In the genomic region with DNA sequence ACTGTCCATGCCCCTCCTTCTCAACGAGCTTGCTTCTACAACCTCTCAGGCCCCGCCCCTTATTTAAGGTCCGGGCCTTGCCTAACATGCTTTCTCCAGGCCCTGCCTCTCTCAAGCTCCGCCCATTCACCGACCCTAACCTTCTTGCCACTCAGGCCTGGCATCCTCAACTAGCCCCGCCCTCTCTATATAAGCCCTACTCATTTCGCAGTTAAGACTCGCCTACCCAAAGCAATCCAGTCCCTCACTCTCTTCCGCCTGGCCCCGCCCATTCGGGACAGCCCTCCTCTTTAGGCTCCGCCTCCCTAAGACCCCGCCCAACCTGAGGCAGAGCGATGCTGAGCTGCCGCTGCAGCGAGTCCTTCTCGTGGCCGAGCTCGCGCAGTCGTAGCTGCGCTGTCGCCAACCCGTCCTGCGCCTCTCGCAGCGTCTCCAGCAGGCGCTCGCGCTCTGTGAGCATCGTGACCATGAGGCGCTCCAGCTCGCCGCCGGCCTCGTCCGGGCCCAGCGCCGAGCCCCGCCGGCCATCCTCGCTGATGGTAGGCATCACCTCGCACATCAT, we compare ENCODE assay signal across 8 mouse cellular contexts. TPM values are rescaled to one million over a fixed set of nuclear protein-coding genes. Genes with fewer than 3 reads are reported as not detected.
A peak's percentile ranks its signal among the peaks of the same experiment; 100 is the strongest.
DNase-seq lines count a peak whose midpoint lies in the region; ATAC-seq and TF ChIP-seq lines count a peak whose summit lies in the region.

No protein-coding gene starts in this region.

- peak overlapping the region; percentile 71 for H3K9ac ChIP-seq in forebrain, embryonic 16.5 days (replicated peaks; ENCODE audit: low read depth, low read length)
- H3K9ac ChIP-seq in hindbrain, embryonic 13.5 days = peak overlapping the region; percentile 78

- peak; percentile 66 for ATAC-seq in cerebellum, adult (ENCODE audit: insufficient number of reproducible peaks, low FRiP score, low TSS enrichment)
- peak; percentile 87 for ATAC-seq in forebrain, embryonic 16.5 days
- ATAC-seq in hindbrain, embryonic 13.5 days (ENCODE audit: low FRiP score) = peak; percentile 88

- peak overlapping the region; percentile 88 for H3K4me3 ChIP-seq in E14TG2a.4 (replicated peaks; ENCODE audit: low read length)
- H3K4me3 ChIP-seq in forebrain, embryonic 16.5 days (replicated peaks; ENCODE audit: low read length) = peak overlapping the region; percentile 55
- peak overlapping the region; percentile 45 for H3K4me3 ChIP-seq in hindbrain, embryonic 13.5 days

- H3K36me3 ChIP-seq in E14TG2a.4 (ENCODE audit: insufficient read depth, low read length) = peaks cover 5% of the 10 kb centered on the region
- H3K36me3 ChIP-seq in forebrain, embryonic 16.5 days (ENCODE audit: control insufficient read depth, insufficient read depth) = 0 out of 2 replicates have a peak, but pooled peaks cover 8% of the 10 kb centered on the region
- peaks cover 34% of the 10 kb centered on the region for H3K36me3 ChIP-seq in hindbrain, embryonic 13.5 days

- H3K4me1 ChIP-seq in E14TG2a.4 (replicated peaks; ENCODE audit: low read depth, low read length) = peaks cover 61% of the 10 kb centered on the region
- H3K4me1 ChIP-seq in forebrain, embryonic 16.5 days (replicated peaks; ENCODE audit: control insufficient read depth, insufficient read depth, low read length) = peaks cover 26% of the 10 kb centered on the region
- H3K4me1 ChIP-seq in hindbrain, embryonic 13.5 days (replicated peaks) = peaks cover 41% of the 10 kb centered on the region

- 1% methylated on average over 43 of the region's 43 CpGs for WGBS in forebrain, embryonic 16.5 days
- under 1% methylated on average over 43 of the region's 43 CpGs for WGBS in hindbrain, embryonic 13.5 days

- no peaks in the 10 kb centered on the region for H3K9me3 ChIP-seq in E14TG2a.4 (ENCODE audit: low read length)
- H3K9me3 ChIP-seq in forebrain, embryonic 16.5 days (ENCODE audit: control insufficient read depth, low read length) = no peaks in the 10 kb centered on the region
- H3K9me3 ChIP-seq in hindbrain, embryonic 13.5 days = no peaks in the 10 kb centered on the region

- peak; percentile 69 to 74 for DNase-seq in layer of hippocampus, postnatal 25 days (ENCODE audit: extremely low spot score in 1 of 2, low spot score in 1 of 2)
- peak; percentile 89 for DNase-seq in lung, postnatal 10 days
- peak; percentile 54 for DNase-seq in ovary, postnatal 14 days (ENCODE audit: low spot score)
- peak; percentile 75 for DNase-seq in thymus, postnatal 14 days

- peak overlapping the region; percentile 82 for H3K4me2 ChIP-seq in forebrain, embryonic 16.5 days (ENCODE audit: low read length)
- H3K4me2 ChIP-seq in hindbrain, embryonic 13.5 days = peak overlapping the region; percentile 84

- peak overlapping the region; percentile 43 for H3K27ac ChIP-seq in forebrain, embryonic 16.5 days (ENCODE audit: low read length)
- H3K27ac ChIP-seq in hindbrain, embryonic 13.5 days = peak overlapping the region; percentile 81

- no peak for TF ChIP-seq CTCF in E14TG2a.4 (conservative IDR thresholded peaks at IDR 0.05; ENCODE audit: low read length)

- H3K27me3 ChIP-seq in E14TG2a.4 (ENCODE audit: insufficient read depth, low read length) = peaks cover 29% of the 10 kb centered on the region
- H3K27me3 ChIP-seq in forebrain, embryonic 16.5 days (replicated peaks; ENCODE audit: control insufficient read depth, insufficient read depth, low read length) = 0 out of 2 replicates have a peak, but pooled peaks cover 3% of the 10 kb centered on the region
- peaks cover 41% of the 10 kb centered on the region for H3K27me3 ChIP-seq in hindbrain, embryonic 13.5 days

RNA-seq across cellular contexts. Expression of gene Ppfia3, which starts 5.5 kb away (rescaled TPM):
- 16.1 and 19.7 TPM in 2 replicates for polyA plus RNA-seq in forebrain, embryonic 16.5 days (2015; fragmentation: Nextera tagmentation; extraction: Ambion mirVana)
- 19.9 and 20.7 TPM in 2 replicates for polyA plus RNA-seq in hindbrain, embryonic 13.5 days (2015; fragmentation: Nextera tagmentation; extraction: Ambion mirVana)
- 100 to 1,000 TPM; 129 to 134 TPM for total RNA-seq in layer of hippocampus, postnatal 25 days (2021)

RNA-seq across cellular contexts. Expression of gene Lin7b, which starts 9.1 kb away (rescaled TPM):
- polyA plus RNA-seq in forebrain, embryonic 16.5 days (2015; fragmentation: Nextera tagmentation; extraction: Ambion mirVana) = 6.1 and 18.5 TPM in 2 replicates
- 12.5 and 13.4 TPM in 2 replicates for polyA plus RNA-seq in hindbrain, embryonic 13.5 days (2015; fragmentation: Nextera tagmentation; extraction: Ambion mirVana)
- 100 to 1,000 TPM; 151 to 155 TPM for total RNA-seq in layer of hippocampus, postnatal 25 days (2021)

RNA-seq across cellular contexts. Expression of gene Hrc, which starts 26.2 kb away (rescaled TPM):
- polyA plus RNA-seq in forebrain, embryonic 16.5 days (2015; fragmentation: Nextera tagmentation; extraction: Ambion mirVana) = 0.60 TPM in 1 of 2 replicates, not detected in the other
- polyA plus RNA-seq in hindbrain, embryonic 13.5 days (2015; fragmentation: Nextera tagmentation; extraction: Ambion mirVana) = 0.31 TPM in 2 replicates
- under 1 TPM in 1 of 2 experiments, not detected in 1; 0.17 TPM for total RNA-seq in layer of hippocampus, postnatal 25 days (2021)

RNA-seq across cellular contexts. Expression of gene Trpm4, which starts 27.7 kb away (rescaled TPM):
- polyA plus RNA-seq in forebrain, embryonic 16.5 days (2015; fragmentation: Nextera tagmentation; extraction: Ambion mirVana) = 8.2 and 10.1 TPM in 2 replicates
- polyA plus RNA-seq in hindbrain, embryonic 13.5 days (2015; fragmentation: Nextera tagmentation; extraction: Ambion mirVana) = 7.3 and 8.9 TPM in 2 replicates
- 10 to 100 TPM; 14.1 to 18.5 TPM for total RNA-seq in layer of hippocampus, postnatal 25 days (2021)

RNA-seq across cellular contexts. Expression of gene Snrnp70, which starts 34.2 kb away (rescaled TPM):
- 206 and 215 TPM in 2 replicates for polyA plus RNA-seq in forebrain, embryonic 16.5 days (2015; fragmentation: Nextera tagmentation; extraction: Ambion mirVana)
- 205 and 215 TPM in 2 replicates for polyA plus RNA-seq in hindbrain, embryonic 13.5 days (2015; fragmentation: Nextera tagmentation; extraction: Ambion mirVana)
- total RNA-seq in layer of hippocampus, postnatal 25 days (2021) = 100 to 1,000 TPM; 288 to 443 TPM

Comparison
In these comparisons a context has a peak if more than half of its experiments do, and no peak if none do; other contexts are left out.
1. Peak in every context shown above with its lines: DNase-seq, ATAC-seq, H3K4me3 ChIP-seq and H3K27ac ChIP-seq.